Mouse (Mus musculus) heart, postnatal 0 days (tissue): ENCODE measurements around the gene Mst1. TPM values are rescaled to one million over a fixed set of nuclear protein-coding genes. Genes with fewer than 3 reads are reported as not detected.

ENCODE experiments used
- ATAC-seq: fragments of 200-750 bp; cut with Nextera tagmentation; 2 replicates; pipeline ENCODE4 v1.8.0; 2017; ENCODE audit warnings: low read depth, moderate number of reproducible peaks, moderate library complexity; ENCODE audit not compliant: insufficient read depth
- DNase-seq: peaks from one replicate; pipeline ENCODE4 v3.0.0-alpha.2; 2016; ENCODE audit warnings: low spot score
- H3K27ac ChIP-seq: fragments of 300-500 bp; sonication (generic); 2 replicates; pipeline ENCODE4 v1.5.1; 2014; ENCODE audit warnings: low read depth, mild to moderate bottlenecking
- H3K27me3 ChIP-seq: fragments of 300-500 bp; sonication (generic); 2 replicates; pipeline ENCODE4 v1.6.1; 2014; ENCODE audit warnings: low read length, mixed read lengths; ENCODE audit not compliant: control insufficient read depth, insufficient read depth
- H3K36me3 ChIP-seq: fragments of 300-500 bp; sonication (generic); replicated peaks from 2 replicates; pipeline ENCODE4 v1.6.1; 2014; ENCODE audit warnings: low read length, mixed read lengths; ENCODE audit not compliant: control insufficient read depth, insufficient read depth
- H3K4me1 ChIP-seq: fragments of 300-500 bp; sonication (generic); 2 replicates; pipeline ENCODE4 v1.6.1; 2014; ENCODE audit warnings: antibody characterized with exemption; ENCODE audit not compliant: control insufficient read depth, insufficient read depth
- H3K4me2 ChIP-seq: fragments of 300-500 bp; sonication (generic); 2 replicates; pipeline ENCODE4 v1.6.1; 2014; ENCODE audit warnings: low read depth, mild to moderate bottlenecking, low read length, moderate library complexity
- H3K4me3 ChIP-seq: fragments of 300-500 bp; sonication (generic); 2 replicates; pipeline ENCODE4 v1.5.1; 2014; ENCODE audit warnings: low read depth, low read length
- H3K9ac ChIP-seq: fragments of 300-500 bp; sonication (generic); replicated peaks from 2 replicates; pipeline ENCODE4 v1.6.1; 2014; ENCODE audit warnings: low read depth, low read length, mixed read lengths
- H3K9me3 ChIP-seq: fragments of 300-500 bp; sonication (generic); replicated peaks from 2 replicates; pipeline ENCODE4 v1.6.1; 2016; ENCODE audit warnings: low read length; ENCODE audit not compliant: control insufficient read depth
- CTCF ChIP-seq: IDR thresholded peaks from 2 replicates; pipeline ENCODE4 v1.5.1; 2016; ENCODE audit warnings: antibody characterized with exemption, control low read depth, low read depth
- EP300 ChIP-seq: IDR thresholded peaks from 2 replicates; pipeline ENCODE4 v1.6.1; 2016; ENCODE audit warnings: antibody characterized with exemption, low read depth
- WGBS: fragments of 180-500 bp; shearing (Covaris S2); extraction: QIAGEN DNeasy Blood & Tissue Kit; methylation state at CpG from one replicate; pipeline ENCODE4 v1.1.7; 2014; 5-methylcytosine and 5-hydroxymethylcytosine counted together
- polyA plus RNA-seq: library from polyadenylated mRNA; unstranded; fragments of >200 nt; fragmentation: Nextera tagmentation; extraction: Ambion mirVana; gene quantifications from 2 replicates; pipeline ENCODE4 v1.2.1, GENCODE M21; 2015
- total RNA-seq: library from RNA; depleted of rRNA; stranded (reverse); fragments of >200 nt; gene quantifications from 2 replicates; pipeline ENCODE4 v1.2.3, GENCODE M21; 2014; ENCODE audit warnings: low replicate concordance

Gene Mst1
- total and polyA plus RNA-seq, 2 experiments from 2014 or later = not detected

DNA sequence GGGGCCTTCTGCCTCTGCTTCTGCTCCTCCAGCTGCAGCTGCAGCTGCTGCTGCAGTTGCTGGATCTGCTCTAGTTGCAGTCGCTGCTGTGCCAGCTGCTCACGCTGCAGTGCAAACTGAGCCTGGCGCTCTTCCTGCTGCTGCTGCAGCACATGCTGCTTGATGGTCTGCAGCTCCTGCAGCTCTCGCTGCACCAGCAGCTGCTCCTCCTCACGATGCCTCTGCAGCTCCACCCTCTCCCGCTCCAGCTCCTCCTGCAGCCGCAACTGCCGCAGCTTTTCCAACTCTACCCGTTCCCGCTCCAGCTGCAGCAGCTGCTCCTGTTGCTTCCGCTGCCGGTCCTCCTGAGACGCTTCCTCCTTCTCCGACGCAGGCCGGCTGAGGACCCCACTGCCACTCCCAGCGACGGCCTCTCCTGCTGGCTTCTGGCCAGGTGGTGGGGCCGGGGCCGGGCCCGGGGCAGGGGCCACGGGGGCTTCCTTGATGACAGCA, 30.9 kb downstream of the Mst1 start:
- no peaks in the 10 kb centered on the region for H3K9me3 ChIP-seq
- peak overlapping the region; percentile 54 for H3K4me2 ChIP-seq
- 9% methylated on average over 21 of the region's 22 CpGs for WGBS
- TF ChIP-seq CTCF = no peak
- TF ChIP-seq EP300 = no peak
- peak; percentile 39 for DNase-seq
- H3K4me1 ChIP-seq = peaks cover 7% of the 10 kb centered on the region; the same call in 1 of the 2 replicates
- peaks cover 15% of the 10 kb centered on the region; the same call in 1 of the 2 replicates for H3K27me3 ChIP-seq
- H3K4me3 ChIP-seq = peak overlapping the region; percentile 32
- no peaks in the 10 kb centered on the region for H3K36me3 ChIP-seq
- no peak overlapping the region for H3K27ac ChIP-seq
- peak overlapping the region; percentile 18; the same call in 1 of the 2 replicates for H3K9ac ChIP-seq
- ATAC-seq = no peak

DNA sequence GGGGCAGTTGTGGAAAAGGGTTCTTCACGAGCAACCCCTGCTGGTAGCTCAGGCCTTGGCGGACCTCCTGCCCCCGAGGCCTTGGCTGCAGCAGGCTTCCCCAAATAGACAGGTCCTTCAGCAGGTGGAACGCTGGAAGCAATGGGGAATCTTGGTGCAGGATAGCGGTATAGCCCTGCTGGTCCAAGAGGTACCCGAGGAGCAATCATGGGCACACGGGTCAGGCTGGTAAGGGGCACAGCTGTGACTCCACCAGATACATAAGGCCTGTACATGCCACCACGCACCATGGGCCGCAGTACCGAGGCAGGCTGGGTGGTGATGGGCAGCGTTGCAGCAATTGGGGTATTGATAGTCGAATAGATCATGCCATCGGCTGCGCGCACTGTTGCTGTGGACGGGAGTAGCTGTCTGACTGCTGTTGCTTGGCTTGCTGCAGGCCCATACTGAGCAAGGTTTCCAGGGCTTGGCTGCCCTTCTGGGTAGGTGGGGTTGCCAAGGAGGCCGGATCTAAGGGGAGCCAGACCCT, 31.4 kb downstream of the Mst1 start:
- ATAC-seq (no peak), DNase-seq (no peak)
- 71% methylated on average over 17 of the region's 17 CpGs for WGBS
- no peaks in the 10 kb centered on the region for H3K9me3 ChIP-seq
- TF ChIP-seq CTCF (no peak), EP300 (no peak)
- H3K4me1 ChIP-seq = peaks cover 7% of the 10 kb centered on the region; the same call in 1 of the 2 replicates
- H3K36me3 ChIP-seq = no peaks in the 10 kb centered on the region
- peak overlapping the region; percentile 32 for H3K4me3 ChIP-seq
- H3K9ac ChIP-seq = peak overlapping the region; percentile 18; the same call in 1 of the 2 replicates
- no peak overlapping the region for H3K27ac ChIP-seq
- peak overlapping the region; percentile 54 for H3K4me2 ChIP-seq
- peaks cover 15% of the 10 kb centered on the region; the same call in 1 of the 2 replicates for H3K27me3 ChIP-seq

DNA sequence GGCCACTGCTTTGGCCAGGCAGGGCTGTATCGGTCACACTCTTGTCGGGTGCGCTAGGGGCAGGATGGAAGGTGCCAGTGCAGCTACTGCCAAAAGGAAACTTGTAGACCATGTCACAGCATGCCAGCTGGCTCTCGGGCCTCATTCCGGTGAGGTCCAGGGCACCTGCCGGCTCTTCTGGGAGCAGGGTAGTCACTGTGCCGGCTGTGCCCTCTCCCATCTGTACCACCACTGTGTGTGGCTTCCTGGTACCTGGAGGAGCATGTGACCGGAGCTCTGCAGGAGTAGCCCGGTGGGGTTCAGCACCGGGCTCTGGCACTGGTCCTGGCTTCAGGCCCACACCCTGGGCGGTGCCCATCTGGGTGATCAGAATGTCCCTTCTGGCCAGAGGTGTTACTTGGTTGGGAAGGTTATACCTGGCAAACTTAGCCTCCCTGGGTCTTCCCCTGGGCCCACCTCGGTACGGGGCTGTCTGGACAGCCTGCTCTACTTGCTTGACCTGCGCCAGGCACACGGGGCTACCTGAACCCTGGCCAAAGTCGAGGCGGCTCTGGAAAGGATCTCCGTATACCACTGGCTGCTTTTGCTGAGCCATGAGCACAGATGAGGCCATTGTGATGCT, 32.6 kb downstream of the Mst1 start:
- no peak for DNase-seq
- H3K36me3 ChIP-seq = no peaks in the 10 kb centered on the region
- no peak overlapping the region for H3K27ac ChIP-seq
- peaks cover 15% of the 10 kb centered on the region; the same call in 1 of the 2 replicates for H3K27me3 ChIP-seq
- no peaks in the 10 kb centered on the region for H3K9me3 ChIP-seq
- H3K4me2 ChIP-seq = no peak overlapping the region
- no peak overlapping the region for H3K9ac ChIP-seq
- peaks cover 7% of the 10 kb centered on the region; the same call in 1 of the 2 replicates for H3K4me1 ChIP-seq
- H3K4me3 ChIP-seq = no peak overlapping the region
- TF ChIP-seq CTCF (no peak), EP300 (no peak)
- no peak for ATAC-seq
- 93% methylated on average over 18 of the region's 18 CpGs for WGBS

DNA sequence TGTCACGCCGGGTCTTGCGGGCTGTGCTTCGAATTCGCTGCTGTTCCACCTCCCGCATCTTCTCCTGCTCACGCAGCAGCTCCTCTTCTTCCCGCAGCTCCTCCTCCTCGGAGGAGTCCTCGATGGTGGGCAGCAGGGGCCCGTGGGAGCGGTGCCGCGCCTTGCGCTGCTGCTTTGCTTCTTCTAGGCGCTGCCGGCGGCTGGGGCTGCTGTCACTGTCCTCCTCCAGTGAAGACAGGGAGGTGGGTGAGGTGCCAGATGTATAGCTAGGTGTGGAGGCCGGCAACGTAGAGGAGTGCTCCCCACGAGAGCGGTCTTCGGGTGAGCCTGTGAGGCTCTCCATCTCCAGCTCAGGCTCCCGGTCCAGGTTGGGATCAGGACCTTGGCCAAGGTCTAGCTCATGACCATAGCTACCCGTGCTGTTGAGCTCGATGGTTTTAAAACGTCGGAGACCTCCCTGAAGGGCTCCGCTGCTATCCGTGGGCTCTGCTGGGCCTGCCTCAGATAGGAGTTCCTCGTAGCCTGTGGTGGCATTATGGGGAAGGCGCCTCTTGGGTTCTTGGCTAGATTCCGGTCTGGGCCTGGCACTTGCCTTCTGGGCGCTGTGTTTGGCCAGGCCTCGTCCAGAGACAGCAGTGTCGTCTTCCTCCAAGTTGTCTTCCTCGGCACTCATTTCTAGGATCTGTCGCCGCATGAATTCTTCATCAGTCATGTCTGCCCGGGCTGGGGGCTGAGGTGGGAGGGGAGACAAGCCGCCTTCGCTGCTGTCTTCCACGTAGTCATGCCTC, 35.2 kb downstream of the Mst1 start:
- no peak for DNase-seq
- no peaks in the 10 kb centered on the region for H3K36me3 ChIP-seq
- H3K4me2 ChIP-seq = no peak overlapping the region
- no peak overlapping the region for H3K27ac ChIP-seq
- H3K27me3 ChIP-seq = peaks cover 9% of the 10 kb centered on the region; the same call in 1 of the 2 replicates
- WGBS = 65% methylated on average over 43 of the region's 43 CpGs
- H3K9me3 ChIP-seq = no peaks in the 10 kb centered on the region
- no peak for ATAC-seq
- H3K9ac ChIP-seq = no peak overlapping the region
- peaks cover 12% of the 10 kb centered on the region for H3K4me1 ChIP-seq
- TF ChIP-seq CTCF (no peak), EP300 (no peak)
- H3K4me3 ChIP-seq = no peak overlapping the region

DNA sequence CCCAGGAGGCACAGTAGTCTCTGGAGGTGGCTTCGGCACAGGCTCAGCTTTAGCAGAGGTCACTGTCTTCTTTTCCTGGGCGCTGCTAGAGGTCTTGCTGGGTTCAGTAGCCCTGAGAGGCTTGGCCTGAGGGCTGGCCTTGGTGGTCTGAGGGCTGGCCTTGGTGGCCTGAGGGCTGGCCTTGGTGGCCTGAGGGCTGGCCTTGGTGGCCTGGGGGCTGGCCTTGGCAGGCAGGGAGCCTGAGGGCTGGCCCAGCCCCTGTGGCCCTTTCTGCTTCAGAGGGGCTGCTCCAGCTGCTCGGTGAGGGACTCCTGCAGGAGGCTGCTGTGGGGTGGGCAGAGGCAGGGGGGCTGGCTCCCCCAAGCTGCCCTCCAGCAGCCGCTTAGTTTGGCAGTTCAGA, 36.9 kb downstream of the Mst1 start:
- WGBS = 66% methylated on average over 4 of the region's 4 CpGs
- no peak for TF ChIP-seq CTCF
- TF ChIP-seq EP300 = no peak
- Histone ChIP-seq H3K9ac (no peak overlapping the region), H3K4me3 (no peak overlapping the region), H3K27me3 (peaks cover 6% of the 10 kb centered on the region; the same call in 1 of the 2 replicates), H3K27ac (no peak overlapping the region), H3K36me3 (no peaks in the 10 kb centered on the region), H3K9me3 (no peaks in the 10 kb centered on the region), H3K4me2 (no peak overlapping the region), H3K4me1 (peaks cover 7% of the 10 kb centered on the region)
- DNase-seq = no peak
- no peak for ATAC-seq
